Mouse (Mus musculus) adrenal gland, postnatal 0 days (tissue): ENCODE data around the gene Lrp3. TPM values are rescaled to one million over a fixed set of nuclear protein-coding genes. Genes with fewer than 3 reads are reported as not detected.

Source experiments
- polyA plus RNA-seq: library from polyadenylated mRNA; unstranded; fragments of >200 nt; fragmentation: Nextera tagmentation; extraction: Ambion mirVana; gene quantifications from 2 replicates; pipeline ENCODE4 v1.2.1, GENCODE M21; 2015

Lrp3 gene
- polyA plus RNA-seq: 6.3 TPM in 2 replicates

DNA sequence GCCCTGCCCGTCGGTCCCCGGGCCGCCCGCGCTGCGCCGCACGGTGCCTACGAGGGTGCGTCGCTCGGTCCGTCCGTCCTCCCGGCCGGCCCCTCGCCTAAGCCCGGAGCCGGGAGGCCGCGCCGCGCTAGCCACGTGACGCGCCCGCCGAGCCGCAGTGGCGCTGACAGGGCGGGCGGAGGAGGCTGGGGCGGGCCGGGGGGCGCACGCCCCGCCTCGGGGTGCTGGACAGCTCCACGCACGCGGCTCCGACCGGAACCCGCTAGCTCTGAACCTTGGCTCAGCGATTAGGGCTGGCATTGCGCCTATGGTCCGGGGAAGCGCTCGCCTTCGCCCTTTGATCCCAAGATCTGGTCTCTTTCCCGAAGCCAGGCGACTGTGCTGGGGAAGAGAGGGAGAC is at the start of gene Lrp3:
Gene Lrp3, minus strand, starts transcription at position 274 of the 400 bp plus-strand sequence.

DNA sequence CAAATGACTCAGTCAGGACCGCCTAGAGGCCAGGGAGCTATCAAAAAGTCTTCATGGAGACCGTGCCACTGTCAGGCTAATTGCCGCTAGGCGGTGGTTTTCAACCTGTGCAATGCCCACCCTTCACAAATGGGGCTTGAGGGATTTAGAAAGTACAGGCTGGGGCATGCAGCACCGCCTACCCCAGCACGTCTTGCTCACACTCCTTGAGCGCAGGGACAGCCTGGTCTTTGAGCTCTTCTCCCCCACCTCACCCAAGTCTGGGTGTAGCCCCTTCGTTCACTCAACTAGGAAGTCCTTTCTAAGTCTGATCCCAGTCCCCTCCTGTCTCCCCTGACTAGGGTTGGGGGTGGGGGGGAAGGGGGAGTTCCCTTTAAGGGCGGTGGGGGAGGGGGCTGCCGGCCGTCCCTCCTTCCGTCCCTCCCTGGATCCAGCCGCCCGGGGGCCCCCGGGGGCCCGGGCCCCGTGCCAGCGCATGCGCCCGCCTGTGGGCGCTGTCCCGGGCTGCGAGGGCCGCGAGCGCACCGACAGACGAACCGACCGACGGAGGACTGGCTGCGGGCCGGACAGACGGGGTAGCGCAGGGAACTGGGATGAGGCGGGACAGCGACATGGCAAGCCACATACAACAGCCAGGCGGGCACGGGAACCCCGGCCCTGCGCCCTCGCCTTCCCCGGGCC is 29.3 kb downstream of the Lrp3 start, which contains the start of gene Slc7a10:
Gene Slc7a10, plus strand, starts transcription at position 497 of the 681 bp plus-strand sequence.

Other genes with a start within 250 kb of the Lrp3 start
- gene Cebpg, start 158.9 kb downstream of the Lrp3 start, polyA plus RNA-seq: 18.9 and 20.9 TPM in 2 replicates
- 4.4 and 5.6 TPM in 2 replicates for gene Cebpa, start 96.2 kb downstream of the Lrp3 start, polyA plus RNA-seq
- gene Slc7a10, start 29.1 kb downstream of the Lrp3 start, polyA plus RNA-seq: 7.9 and 11.1 TPM in 2 replicates
- gene Gpatch1, start 102.9 kb upstream of the Lrp3 start, polyA plus RNA-seq: 12.9 and 17.6 TPM in 2 replicates
- 3.5 and 3.7 TPM in 2 replicates for gene Rhpn2, start 118.7 kb upstream of the Lrp3 start, polyA plus RNA-seq
- 8.6 and 11.0 TPM in 2 replicates for gene Faap24, start 181.3 kb upstream of the Lrp3 start, polyA plus RNA-seq
- 19.1 and 26.7 TPM in 2 replicates for gene Cep89, start 181.5 kb upstream of the Lrp3 start, polyA plus RNA-seq
- 0.40 and 1.1 TPM in 2 replicates for gene Slc7a9, start 233.3 kb upstream of the Lrp3 start, polyA plus RNA-seq